Mouse (Mus musculus): Measurements from ENCODE around the gene Olfr1347. TPM values are rescaled to one million over a fixed set of nuclear protein-coding genes. Genes with fewer than 3 reads are reported as not detected.

Gene Olfr1347
- not detected in 2 replicates for polyA plus RNA-seq (2012; ENCODE audit: low replicate concordance)

DNA sequence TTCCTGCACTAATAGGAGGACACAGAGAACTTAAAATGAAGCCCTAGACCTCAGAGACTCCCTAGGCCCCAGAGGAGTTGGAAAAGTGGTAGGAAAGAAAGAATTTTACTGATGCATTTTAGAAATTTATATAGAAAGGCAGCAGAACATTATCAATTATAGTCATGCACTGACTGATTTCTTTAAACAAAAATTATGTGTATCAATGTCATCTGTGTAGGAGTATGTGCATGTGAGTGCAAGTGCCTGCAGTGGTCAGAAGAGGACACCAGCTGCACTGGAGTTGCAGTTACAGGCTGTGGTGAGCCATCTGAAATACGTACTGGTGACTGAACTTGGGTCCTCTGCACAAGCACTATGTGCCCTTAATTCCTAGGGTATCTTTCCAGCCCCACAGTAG is at the start of gene Olfr1347:
Gene Olfr1347 (minus strand): TSS at position 101 of the 400 bp plus-strand sequence.

DNA sequence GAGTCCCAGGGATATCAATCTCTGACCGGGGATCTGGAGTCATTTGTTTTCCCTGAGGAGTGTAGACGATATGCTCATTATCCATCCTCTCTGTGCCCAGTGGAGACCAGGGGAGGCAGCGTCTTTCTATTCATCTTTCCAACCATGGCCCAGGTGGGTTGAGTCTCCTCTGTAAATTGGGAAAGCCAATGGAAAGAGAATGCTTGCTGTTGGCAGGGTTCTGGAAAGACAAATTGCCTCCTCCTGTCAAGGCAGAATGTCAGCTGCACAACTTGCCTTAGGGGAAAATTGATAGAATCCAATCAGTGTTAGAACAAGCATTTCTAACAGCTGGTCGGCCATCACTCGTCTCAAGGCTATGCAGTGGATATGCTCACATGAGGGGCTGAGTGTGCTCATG is 23.3 kb upstream of the Olfr1347 start, which contains the start of gene Olfr1349:
Gene Olfr1349 (minus strand): TSS at position 101 of the 400 bp plus-strand sequence.

DNA sequence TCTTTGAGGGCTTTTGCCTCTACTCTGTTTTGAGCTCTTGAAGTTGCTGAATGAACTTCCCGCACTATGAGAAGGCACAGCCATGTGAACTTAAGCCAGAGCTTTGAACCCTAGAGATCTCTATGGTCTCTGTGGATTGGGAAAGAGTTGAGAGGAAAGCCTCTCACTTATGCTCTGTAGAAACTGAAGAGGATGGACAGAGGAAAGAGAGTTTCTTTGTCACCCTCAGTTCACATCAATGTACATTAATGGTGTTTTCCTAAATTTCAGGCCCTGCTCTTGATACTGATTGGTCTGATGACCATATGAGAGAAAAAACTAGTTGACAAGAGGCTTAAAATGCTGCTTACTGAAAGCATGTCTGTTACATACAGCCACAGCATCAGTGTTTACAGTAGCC is 9.1 kb upstream of the Olfr1347 start, which contains the start of gene Olfr1348:
Gene Olfr1348 (minus strand): TSS at position 101 of the 400 bp plus-strand sequence.

DNA sequence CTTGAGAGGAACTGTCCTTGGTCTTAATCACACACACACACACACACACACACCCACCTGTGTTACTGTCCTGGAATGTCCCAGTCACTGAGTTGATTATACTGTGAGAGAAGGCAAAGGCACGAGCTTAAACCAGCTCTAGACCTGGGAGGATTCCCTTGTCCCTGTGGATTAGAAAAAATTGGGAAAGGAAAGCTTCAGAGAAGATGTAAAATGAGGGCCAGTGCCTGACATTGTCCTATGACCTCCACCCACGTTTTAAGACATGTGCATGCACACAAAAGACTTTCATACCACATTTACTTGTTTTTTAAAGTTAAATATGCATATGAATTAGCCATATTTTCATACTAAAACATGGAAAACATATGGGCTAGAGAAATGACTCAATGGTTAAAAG is 12.7 kb downstream of the Olfr1347 start, which contains the start of gene Olfr5:
Gene Olfr5 (minus strand): TSS at position 101 of the 400 bp plus-strand sequence.

DNA sequence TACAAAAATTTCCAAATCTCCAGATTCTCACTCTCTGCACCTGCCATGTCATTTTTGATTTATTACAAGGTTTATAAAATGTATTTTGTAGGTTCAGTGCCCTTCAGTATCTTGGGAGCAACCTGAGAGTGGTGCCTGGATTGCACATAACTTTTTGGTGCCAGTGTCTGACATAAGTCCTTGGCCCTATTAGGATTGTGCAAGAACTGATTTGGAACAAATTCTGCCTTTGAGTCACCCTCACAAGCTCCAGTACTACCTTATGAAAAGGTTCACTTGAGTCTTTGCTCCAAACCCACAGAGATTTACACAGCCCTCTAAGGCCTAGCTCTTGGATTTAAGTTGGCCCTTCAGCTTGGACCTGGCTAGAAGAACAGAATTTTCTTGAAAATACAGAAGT is 32.6 kb downstream of the Olfr1347 start, which contains the start of gene Olfr1346:
Gene Olfr1346 (plus strand): TSS at position 151 of the 400 bp plus-strand sequence.

DNA sequence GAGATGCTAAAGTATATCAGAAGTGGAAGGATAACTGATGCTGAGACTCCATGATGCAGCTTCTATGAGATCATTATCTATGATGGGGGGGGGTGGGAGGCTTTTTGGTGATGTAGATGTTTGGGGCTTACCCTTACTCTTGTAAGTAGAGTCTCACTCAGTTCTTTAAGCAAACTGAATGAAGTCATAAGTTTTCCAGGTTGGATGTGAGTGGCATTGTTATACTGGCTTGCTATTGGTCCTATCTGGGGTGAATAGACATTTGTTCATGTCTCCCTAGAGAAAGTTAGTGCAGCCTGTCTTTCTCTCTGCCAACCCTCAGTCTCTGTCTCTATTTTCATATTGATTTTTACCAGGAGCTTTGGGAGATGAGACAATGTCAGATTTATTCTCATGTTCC is 43.7 kb downstream of the Olfr1347 start, which contains the start of gene Olfr1336:
Gene Olfr1336 (plus strand): TSS at position 301 of the 400 bp plus-strand sequence.

DNA sequence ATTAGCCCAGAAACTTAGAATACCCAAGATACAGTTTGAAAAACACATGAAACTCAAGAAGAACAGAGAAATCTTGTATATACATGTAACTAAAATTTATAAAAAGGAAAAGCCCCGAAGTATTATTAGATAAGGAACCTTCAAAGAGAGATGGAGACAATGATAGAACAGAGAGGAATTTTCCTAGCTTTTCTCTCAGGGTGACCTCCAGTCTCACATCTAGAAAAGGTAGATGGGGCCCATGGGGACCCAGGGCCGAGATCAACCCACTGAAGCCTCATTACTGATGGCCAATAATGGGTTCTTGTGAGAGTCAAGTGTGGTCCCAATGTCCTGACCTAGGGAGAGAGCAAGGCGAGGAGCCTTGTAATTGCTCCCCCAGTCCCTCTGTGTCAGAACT is 61.2 kb downstream of the Olfr1347 start, which contains the start of gene Olfr1344:
Gene Olfr1344 (plus strand): TSS at position 301 of the 400 bp plus-strand sequence.

Other genes starting within 250 kb of the Olfr1347 start
- not detected in 2 replicates for gene Epp13, start 247.0 kb downstream of the Olfr1347 start, polyA plus RNA-seq (2012; ENCODE audit: low replicate concordance)
- 0.10 and 0.88 TPM in 2 replicates for gene Zfp667, start 213.2 kb downstream of the Olfr1347 start, polyA plus RNA-seq (2012; ENCODE audit: low replicate concordance)
- 1.8 TPM in 2 replicates for gene Zfp583, start 168.5 kb downstream of the Olfr1347 start, polyA plus RNA-seq (2012; ENCODE audit: low replicate concordance)
- gene Gm3854, start 156.0 kb downstream of the Olfr1347 start, polyA plus RNA-seq (2012; ENCODE audit: low replicate concordance), result 0.07 and 0.08 TPM in 2 replicates
- gene Zfp78, start 136.5 kb downstream of the Olfr1347 start, polyA plus RNA-seq (2012; ENCODE audit: low replicate concordance), result 0.30 and 0.37 TPM in 2 replicates
- 1.2 and 1.6 TPM in 2 replicates for gene Zfp28, start 116.5 kb downstream of the Olfr1347 start, polyA plus RNA-seq (2012; ENCODE audit: low replicate concordance)
- not detected in 2 replicates for gene Smim17, start 101.0 kb downstream of the Olfr1347 start, polyA plus RNA-seq (2012; ENCODE audit: low replicate concordance)
- gene Gm20715, start 89.5 kb downstream of the Olfr1347 start, polyA plus RNA-seq (2012; ENCODE audit: low replicate concordance), result not detected in 2 replicates
- 0.26 TPM in 1 of 2 replicates, not detected in the other for gene Olfr1344, start 61.1 kb downstream of the Olfr1347 start, polyA plus RNA-seq (2012; ENCODE audit: low replicate concordance)
- gene Olfr1336, start 43.6 kb downstream of the Olfr1347 start, polyA plus RNA-seq (2012; ENCODE audit: low replicate concordance), result not detected in 2 replicates
- not detected in 2 replicates for gene Olfr1346, start 32.7 kb downstream of the Olfr1347 start, polyA plus RNA-seq (2012; ENCODE audit: low replicate concordance)
- not detected in 2 replicates for gene Olfr5, start 12.8 kb downstream of the Olfr1347 start, polyA plus RNA-seq (2012; ENCODE audit: low replicate concordance)
- not detected in 2 replicates for gene Olfr1348, start 9.0 kb upstream of the Olfr1347 start, polyA plus RNA-seq (2012; ENCODE audit: low replicate concordance)
- not detected in 2 replicates for gene Olfr1349, start 23.2 kb upstream of the Olfr1347 start, polyA plus RNA-seq (2012; ENCODE audit: low replicate concordance)
- not detected in 2 replicates for gene Olfr1350, start 65.1 kb upstream of the Olfr1347 start, polyA plus RNA-seq (2012; ENCODE audit: low replicate concordance)
- gene Zim1, start 196.7 kb upstream of the Olfr1347 start, polyA plus RNA-seq (2012; ENCODE audit: low replicate concordance), result not detected in 2 replicates
- gene Peg3, start 230.7 kb upstream of the Olfr1347 start, polyA plus RNA-seq (2012; ENCODE audit: low replicate concordance), result 0.05 and 0.06 TPM in 2 replicates
- not detected in 2 replicates for gene Usp29, start 230.8 kb upstream of the Olfr1347 start, polyA plus RNA-seq (2012; ENCODE audit: low replicate concordance)

Data from hematopoietic multipotent progenitor cell, adult 10-12 weeks (in vitro differentiated cells).